Mouse (Mus musculus) activated CD4-positive, CD25-positive, alpha-beta regulatory T cell, adult 4 months (primary cell): Measurements from ENCODE around the gene Nav3. TPM values are rescaled to one million over a fixed set of nuclear protein-coding genes. Genes with fewer than 3 reads are reported as not detected.

Source experiments
- ATAC-seq: one replicate; pipeline ENCODE4 v1.8.0; 2017
- polyA plus RNA-seq, 2 experiments: library from polyadenylated mRNA; unstranded; fragments of 100-300 nt; shearing (Covaris generic); gene quantifications; one replicate each; pipeline ENCODE4 v1.2.1; 2017

Nav3 gene
- polyA plus RNA-seq, 2 experiments from 2014 or later: 0.36 TPM; not detected in 1

- no peak for ATAC-seq
These were observed 280.1 kb downstream of the Nav3 start for GRCm38 (mm10) chr10:110175874-110176273.

- ATAC-seq: no peak
These were observed 286.6 kb downstream of the Nav3 start for GRCm38 (mm10) chr10:110169416-110169815.

- ATAC-seq: no peak
These were observed 287.1 kb downstream of the Nav3 start for GRCm38 (mm10) chr10:110168892-110169291.

GRCm38 (mm10) chr10:110162596-110162995 lies 293.4 kb downstream of the Nav3 start:
- no peak for ATAC-seq

GRCm38 (mm10) chr10:110160894-110161293 lies 295.1 kb downstream of the Nav3 start:
- no peak for ATAC-seq

- no peak for ATAC-seq
These were observed 296.5 kb downstream of the Nav3 start for GRCm38 (mm10) chr10:110159548-110159947.

GRCm38 (mm10) chr10:110158122-110158521 lies 297.9 kb downstream of the Nav3 start:
- no peak for ATAC-seq

GRCm38 (mm10) chr10:110156412-110156811 lies 299.6 kb downstream of the Nav3 start:
- no peak for ATAC-seq

- no peak for ATAC-seq
These were observed 300.5 kb downstream of the Nav3 start for GRCm38 (mm10) chr10:110155494-110155893.

GRCm38 (mm10) chr10:110154873-110155237 lies 301.1 kb downstream of the Nav3 start:
- ATAC-seq: no peak

GRCm38 (mm10) chr10:110154001-110154872 lies 301.8 kb downstream of the Nav3 start:
- no peak for ATAC-seq

GRCm38 (mm10) chr10:110120572-110120971 lies 335.4 kb downstream of the Nav3 start:
- ATAC-seq: no peak

- ATAC-seq: no peak
These were observed 338.7 kb downstream of the Nav3 start for GRCm38 (mm10) chr10:110117341-110117740.

GRCm38 (mm10) chr10:110112669-110113458 lies 343.1 kb downstream of the Nav3 start:
- no peak for ATAC-seq

- no peak for ATAC-seq
These were observed 352.7 kb downstream of the Nav3 start for GRCm38 (mm10) chr10:110103255-110103654.

GRCm38 (mm10) chr10:110102231-110102630 lies 353.8 kb downstream of the Nav3 start:
- no peak for ATAC-seq

- ATAC-seq: no peak
These were observed 361.6 kb downstream of the Nav3 start for GRCm38 (mm10) chr10:110094433-110094832.

- no peak for ATAC-seq
These were observed 367.5 kb downstream of the Nav3 start for GRCm38 (mm10) chr10:110088444-110089061.

GRCm38 (mm10) chr10:110085903-110086302 lies 370.1 kb downstream of the Nav3 start:
- no peak for ATAC-seq

GRCm38 (mm10) chr10:110085156-110085555 lies 370.8 kb downstream of the Nav3 start:
- no peak for ATAC-seq

GRCm38 (mm10) chr10:110076575-110076974 lies 379.4 kb downstream of the Nav3 start:
- ATAC-seq: no peak

GRCm38 (mm10) chr10:110072355-110072754 lies 383.6 kb downstream of the Nav3 start:
- no peak for ATAC-seq

- ATAC-seq: no peak
These were observed 394.8 kb downstream of the Nav3 start for GRCm38 (mm10) chr10:110061166-110061565.
